Mouse (Mus musculus): Measurements from ENCODE around the gene Stx8.

Stx8 gene

DNA sequence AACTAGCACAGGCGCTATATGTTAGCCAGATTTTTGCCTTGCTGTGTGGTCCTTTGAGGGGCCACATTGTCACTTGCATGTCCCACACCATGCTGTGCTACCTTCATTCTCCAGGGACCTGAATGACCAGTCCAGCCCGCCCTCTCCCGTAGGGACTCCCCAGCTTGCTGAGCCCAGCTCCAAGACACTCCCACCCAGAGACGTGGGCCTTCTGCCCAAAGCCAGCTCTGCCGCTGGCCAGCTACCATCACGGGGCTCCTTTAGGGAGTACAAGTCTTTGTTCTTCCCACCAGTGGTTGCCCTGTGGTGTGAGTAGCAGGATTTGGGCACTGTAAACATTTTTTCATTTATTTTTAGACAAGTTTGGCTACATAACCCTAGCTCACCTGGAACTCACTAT, 230.6 kb downstream of the Stx8 start:
- DNase-seq (ENCODE audit: extremely low read depth, low read depth, low spot score) = no peak

DNA sequence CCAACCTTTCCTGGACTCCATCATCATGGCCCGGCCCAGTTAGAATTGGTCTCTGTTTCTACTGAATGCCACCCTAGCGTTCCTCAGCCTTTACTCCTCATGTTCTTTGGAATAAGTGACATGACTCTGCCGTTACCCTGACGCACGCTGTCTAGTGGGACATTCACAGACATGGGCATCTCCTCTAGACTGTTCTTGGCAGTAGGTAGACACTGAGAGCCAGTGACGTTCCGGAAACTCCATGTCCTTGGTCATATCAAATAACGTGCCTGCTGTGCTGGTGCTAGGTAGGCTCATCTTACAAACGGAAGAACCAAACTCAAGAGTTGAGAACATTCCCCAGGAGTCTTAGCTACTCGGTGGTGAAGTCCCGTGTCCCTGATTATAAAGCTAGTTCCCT, 231.5 kb downstream of the Stx8 start:
- no peak for DNase-seq (ENCODE audit: extremely low read depth, low read depth, low spot score)

- no peak for DNase-seq (ENCODE audit: extremely low read depth, low read depth, low spot score)
These were observed 232.7 kb downstream of the Stx8 start for GRCm38 (mm10) chr11:68198696-68199095.

DNA sequence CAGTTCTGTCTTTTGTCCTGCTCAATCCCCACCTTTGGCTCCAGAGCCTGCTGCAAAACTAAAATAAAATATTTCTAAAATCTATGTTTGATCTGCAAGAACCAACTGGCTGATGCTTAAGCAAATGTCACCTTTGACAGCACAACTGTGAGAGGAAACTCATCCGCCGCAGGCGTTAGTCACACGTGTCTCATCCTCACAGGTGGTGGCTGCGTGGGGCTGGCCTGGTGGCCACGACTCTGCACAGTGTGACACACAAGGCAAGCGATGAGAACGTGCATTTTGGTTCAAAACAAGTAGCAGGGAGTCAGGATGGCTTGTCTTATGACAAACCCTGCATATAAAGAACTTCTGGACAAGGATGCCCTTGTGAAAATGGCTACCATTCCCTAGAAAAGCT, 233.1 kb downstream of the Stx8 start:
- DNase-seq (ENCODE audit: extremely low read depth, low read depth, low spot score) = no peak

GRCm38 (mm10) chr11:68199801-68200423, 233.9 kb downstream of the Stx8 start:
- no peak for DNase-seq (ENCODE audit: extremely low read depth, low read depth, low spot score)

DNA sequence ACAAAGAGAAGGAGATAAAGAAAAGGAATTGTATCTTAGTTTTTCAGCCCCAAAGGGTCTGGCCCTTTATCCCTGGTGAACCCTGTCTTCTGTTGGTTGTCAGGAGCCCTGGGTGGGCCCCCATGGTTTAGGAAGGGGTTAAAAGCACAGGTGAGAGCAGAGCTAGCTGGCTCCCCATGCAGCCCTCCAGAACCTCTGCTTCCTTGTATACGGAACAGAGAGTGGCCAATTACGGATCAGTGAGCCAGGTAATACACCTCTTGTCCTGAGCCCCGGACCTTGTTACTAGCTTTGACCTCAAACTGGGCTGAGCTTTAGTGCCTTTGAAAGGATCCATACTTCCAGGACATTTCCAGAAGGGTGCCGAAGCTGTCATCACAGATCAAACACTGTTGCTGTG, 234.5 kb downstream of the Stx8 start:
- no peak for DNase-seq (ENCODE audit: extremely low read depth, low read depth, low spot score)

DNA sequence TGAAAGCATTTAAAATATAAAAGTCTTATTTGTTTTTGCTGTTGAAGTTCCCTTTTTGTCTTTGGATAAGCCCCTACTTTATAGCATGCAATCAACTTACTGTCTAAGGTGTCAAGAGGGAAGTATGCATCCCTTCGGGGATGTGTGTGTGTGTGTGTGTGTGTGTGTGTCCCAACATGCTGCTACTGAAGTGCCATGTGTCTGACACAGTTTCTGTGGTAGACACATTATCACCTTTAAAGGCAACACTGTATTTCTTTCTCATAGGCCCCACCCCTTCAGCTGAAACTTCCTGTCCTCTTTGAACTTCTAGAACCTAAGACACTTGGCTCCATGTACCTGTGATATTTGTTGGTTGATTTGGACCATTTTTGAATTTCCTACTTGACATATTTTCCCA, 235.1 kb downstream of the Stx8 start:
- no peak for DNase-seq (ENCODE audit: extremely low read depth, low read depth, low spot score)

GRCm38 (mm10) chr11:68201811-68202459, 235.9 kb downstream of the Stx8 start:
- no peak for DNase-seq (ENCODE audit: extremely low read depth, low read depth, low spot score)

GRCm38 (mm10) chr11:68202561-68202960, 236.6 kb downstream of the Stx8 start:
- DNase-seq (ENCODE audit: extremely low read depth, low read depth, low spot score) = no peak

DNA sequence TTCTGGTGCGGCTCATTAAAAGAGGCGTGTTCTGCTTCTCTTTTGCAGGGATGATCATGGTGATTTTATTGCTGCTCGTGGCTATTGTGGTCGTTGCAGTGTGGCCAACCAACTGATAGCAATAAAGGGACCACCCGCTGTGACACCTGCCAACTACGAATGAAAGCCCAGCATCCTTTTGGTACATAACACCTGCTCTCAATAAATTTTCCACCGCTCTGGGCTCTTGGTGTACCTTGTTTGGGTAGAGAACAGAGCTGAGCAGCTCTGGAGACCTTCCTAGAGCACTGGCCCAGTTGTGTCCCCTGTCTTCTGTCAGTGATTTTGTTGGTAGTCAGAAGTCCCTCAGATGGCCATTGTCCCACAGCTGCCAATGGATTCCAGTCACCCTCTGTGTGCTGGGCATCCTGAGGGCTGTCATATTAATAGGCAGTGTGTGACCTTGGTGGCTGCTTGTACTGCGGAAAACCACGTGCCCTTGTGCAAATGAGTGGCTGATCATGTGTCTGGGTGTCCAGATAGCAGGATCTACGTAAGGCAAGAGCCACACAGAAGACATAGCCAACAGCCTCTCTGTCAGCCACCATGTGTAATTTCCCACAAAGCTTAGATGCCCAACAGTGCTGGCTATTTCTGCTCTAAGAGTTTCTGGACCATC, 237.8 kb downstream of the Stx8 start:
- no peak for DNase-seq (ENCODE audit: extremely low read depth, low read depth, low spot score)

DNA sequence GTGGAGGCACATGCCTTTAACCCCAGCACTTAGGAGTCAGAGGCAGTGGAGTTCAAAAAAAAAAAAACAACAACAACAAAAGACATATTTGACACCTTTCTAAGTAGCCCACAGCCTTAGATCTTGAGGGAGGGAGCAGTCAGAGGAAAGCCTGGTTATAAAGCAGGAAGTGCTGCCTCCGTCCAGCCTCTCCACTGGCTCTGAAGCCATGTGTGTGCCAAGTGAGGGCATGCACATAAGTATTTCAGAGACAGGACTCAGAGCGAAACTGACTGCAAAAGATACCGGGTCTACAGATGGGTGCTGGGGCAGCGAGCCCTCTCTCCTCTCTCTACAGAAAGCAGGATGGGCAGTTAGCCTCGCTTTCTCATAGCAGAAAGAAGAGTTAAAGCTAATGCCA, 238.4 kb downstream of the Stx8 start:
- DNase-seq (ENCODE audit: extremely low read depth, low read depth, low spot score) = no peak

DNA sequence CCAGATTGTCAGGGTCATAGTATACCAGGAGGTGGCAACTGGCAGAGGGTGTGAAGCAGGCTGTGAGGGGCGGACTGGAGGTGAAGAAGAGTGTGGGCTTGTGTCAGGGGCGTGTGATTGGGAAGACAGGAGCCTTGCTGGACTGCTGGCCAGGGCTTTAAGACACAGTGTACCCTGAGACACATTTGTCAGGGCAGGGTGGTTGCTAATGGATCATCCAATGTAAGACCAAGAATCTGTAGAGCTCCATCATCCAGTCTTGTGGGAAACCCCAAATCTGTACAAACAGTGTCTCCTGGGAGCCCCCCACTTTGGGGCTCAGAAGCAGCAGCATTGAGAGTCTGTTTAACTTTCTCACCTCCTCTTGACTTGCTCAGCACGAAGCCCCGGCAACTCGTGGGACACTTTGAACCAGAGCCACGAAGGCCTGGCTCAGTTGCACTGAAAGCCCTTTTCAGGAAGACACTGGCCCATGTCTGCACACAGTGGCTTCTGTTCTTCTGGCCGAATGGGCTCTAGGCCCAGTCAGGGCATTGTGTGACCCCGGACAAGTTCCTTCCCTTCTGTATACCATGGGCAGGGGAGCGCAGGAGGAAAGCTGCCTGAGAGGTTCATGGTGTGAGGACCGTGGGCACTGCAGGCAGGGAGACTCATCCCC, 239.7 kb downstream of the Stx8 start:
- DNase-seq (ENCODE audit: extremely low read depth, low read depth, low spot score) = no peak

GRCm38 (mm10) chr11:68208023-68208422, 242.0 kb downstream of the Stx8 start:
- no peak for DNase-seq (ENCODE audit: extremely low read depth, low read depth, low spot score)

- DNase-seq (ENCODE audit: extremely low read depth, low read depth, low spot score) = no peak
These were observed 242.6 kb downstream of the Stx8 start for GRCm38 (mm10) chr11:68208582-68208981.

DNA sequence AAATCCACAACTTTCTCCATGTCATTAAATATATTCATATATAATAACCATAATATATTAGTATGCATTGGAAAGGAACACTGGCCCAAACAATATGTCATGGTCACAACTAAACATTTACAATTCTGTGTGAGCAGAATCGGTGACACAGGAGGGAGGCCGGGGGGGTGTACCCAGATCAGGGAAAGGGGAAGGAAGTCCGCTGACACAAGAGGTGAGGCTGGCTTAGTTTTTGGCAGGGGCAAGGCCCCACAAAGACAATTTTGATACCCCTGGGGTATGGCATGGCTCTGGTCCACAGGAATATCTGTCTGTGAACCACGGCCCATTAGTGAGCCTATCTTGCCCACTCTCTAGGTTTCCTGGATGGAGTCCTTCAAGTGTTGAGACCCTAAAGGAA, 243.5 kb downstream of the Stx8 start:
- no peak for DNase-seq (ENCODE audit: extremely low read depth, low read depth, low spot score)

GRCm38 (mm10) chr11:68210714-68211113, 244.7 kb downstream of the Stx8 start:
- DNase-seq (ENCODE audit: extremely low read depth, low read depth, low spot score) = no peak

DNA sequence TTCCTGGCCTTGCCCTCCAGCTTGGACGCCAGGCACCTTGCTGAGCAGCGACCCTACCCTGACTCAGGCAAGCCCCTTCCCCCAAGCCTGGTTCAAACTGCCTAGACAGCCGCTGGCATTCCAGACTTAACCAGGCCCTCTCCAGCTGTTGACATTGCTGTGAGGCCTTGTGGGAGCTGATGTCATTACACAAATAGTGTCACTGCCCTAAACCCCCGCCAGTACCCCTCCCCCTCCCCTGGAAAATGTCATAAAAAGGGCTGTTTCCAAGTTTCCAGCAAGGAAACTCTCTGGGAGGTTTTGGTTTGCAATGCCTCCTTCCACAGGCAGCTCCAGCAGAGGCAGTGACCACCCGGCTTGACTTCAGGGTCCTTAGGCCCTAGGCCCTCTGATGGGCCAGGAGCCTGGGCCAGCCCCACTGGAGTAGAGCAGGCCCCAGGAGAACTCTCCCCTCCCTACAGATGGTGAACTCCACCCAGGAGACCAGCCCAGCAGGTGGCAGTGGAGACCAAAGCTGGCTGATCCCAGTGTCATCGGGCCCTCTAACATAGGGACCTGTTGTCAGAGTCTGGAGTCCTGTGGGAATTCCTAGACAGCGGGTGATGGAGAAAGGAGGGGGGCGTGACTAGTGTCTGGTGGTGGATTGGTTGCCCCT, 246.1 kb downstream of the Stx8 start:
- DNase-seq (ENCODE audit: extremely low read depth, low read depth, low spot score) = no peak

DNA sequence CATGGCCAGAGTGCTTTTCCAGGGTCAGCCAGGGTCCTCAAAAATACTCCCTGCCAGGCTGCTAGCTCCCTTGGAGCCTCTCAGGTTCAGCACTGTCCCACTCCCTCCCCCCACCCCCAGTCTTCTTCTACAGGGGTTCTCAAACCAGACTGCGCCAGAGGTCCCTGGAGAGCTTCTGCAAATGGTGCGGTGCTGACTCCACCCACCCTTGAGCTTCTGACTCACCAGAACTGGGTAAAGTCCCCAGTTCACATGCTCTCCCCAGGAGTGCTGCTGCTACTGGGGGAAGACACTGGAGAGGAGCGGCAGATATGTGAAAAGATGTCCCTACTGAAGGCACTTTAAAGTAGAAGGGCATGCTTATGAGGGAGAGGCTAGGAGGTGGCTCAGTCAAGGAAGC, 247.9 kb downstream of the Stx8 start:
- no peak for DNase-seq (ENCODE audit: extremely low read depth, low read depth, low spot score)

DNA sequence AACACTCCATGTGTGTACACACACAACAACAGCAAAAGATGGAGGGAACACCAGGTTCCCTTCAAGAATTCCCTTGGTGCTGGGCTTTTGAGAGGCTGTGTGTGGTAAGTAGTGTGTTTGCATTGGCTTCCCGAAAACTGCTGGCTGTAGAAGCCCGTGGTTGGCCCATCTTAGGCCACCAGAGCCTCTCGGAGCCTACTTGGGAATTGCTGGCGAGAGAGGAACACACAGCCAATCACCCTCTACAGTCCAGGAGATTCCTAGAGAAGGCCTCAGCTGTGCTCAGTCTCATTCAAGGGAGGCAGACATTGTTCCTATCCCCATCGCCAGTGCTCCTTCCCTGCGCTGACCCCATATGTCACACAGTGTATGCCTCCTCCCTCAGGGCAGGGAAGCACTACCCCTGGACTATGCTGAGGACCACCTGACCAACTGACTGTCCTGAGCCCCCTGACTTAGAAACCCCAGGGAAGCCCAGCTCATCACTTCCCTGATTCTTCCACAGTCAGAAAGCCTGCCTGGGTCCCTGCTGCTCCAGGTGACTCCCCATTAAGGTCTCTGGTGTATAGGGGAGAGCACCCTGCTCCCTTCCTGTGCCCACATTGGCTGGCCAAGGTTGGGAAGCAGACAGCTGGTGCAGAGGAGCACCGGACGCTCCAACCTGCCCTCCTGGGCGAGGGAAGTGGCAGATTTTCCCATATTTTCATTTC, 248.7 kb downstream of the Stx8 start:
- DNase-seq (ENCODE audit: extremely low read depth, low read depth, low spot score) = no peak

- DNase-seq (ENCODE audit: extremely low read depth, low read depth, low spot score) = no peak
These were observed 249.4 kb downstream of the Stx8 start for GRCm38 (mm10) chr11:68215206-68215912.

Data from fat pad, adult 2 months (tissue).